Comparison of ENCODE assay signal across 1 mouse cellular context in the genomic region with DNA sequence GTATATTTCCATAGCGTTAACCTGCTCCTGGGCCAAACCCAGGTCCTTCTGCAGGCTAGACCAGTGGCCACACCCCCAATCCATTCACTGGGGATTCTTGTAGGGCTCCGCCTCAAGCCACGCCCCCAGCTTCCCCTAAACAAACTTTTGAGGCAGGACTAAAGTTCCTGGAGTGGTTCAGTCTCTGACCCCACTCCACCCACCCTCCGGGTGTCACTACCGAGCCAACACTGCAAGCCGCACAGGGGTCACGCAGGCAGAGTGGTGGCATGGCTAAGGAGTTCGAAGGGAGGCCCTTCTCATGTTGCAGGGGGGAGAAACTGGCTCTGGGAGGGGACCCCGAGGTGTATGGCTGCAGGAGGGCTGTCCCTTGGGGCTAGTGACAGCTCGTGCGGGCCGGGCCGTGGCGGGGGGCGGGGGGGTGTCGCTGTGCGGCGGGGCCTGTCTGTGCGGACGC.
TF ChIP-seq lines count a peak whose summit lies in the region.

No protein-coding gene starts in this region.

TF ChIP-seq in MEL, 35 proteins besides CTCF, POLR2A, EP300 and RAD21 (continued from another document):
- TF ChIP-seq USF2 (IDR thresholded peaks at IDR 0.05; ENCODE audit: borderline replicate concordance in 1 of 2, insufficient read depth in 1 of 2, low read depth in 1 of 2, low read length in 2 of 2) = no peak
- peak; percentile 39; the same call in 1 of the 2 replicates for TF ChIP-seq POLR2AphosphoS2 (IDR thresholded peaks at IDR 0.05; ENCODE audit: low read length)
- no peak for TF ChIP-seq CHD2 (IDR thresholded peaks at IDR 0.05; ENCODE audit: low read length)
- TF ChIP-seq BHLHE40 (IDR thresholded peaks at IDR 0.05; ENCODE audit: borderline replicate concordance, low read depth, low read length) = no peak
- TF ChIP-seq NELFE (IDR thresholded peaks at IDR 0.05; ENCODE audit: low read depth, low read length) = peak; percentile 28; the same call in 1 of the 2 replicates
- no peak for TF ChIP-seq GATA1 (IDR thresholded peaks at IDR 0.05; ENCODE audit: low read depth, low read length)
